Mouse (Mus musculus) lung, postnatal 0 days (tissue): ENCODE data around the gene Hoxb4. TPM values are rescaled to one million over a fixed set of nuclear protein-coding genes. Genes with fewer than 3 reads are reported as not detected.

Source experiments
- ATAC-seq: fragments of 200-750 bp; cut with Nextera tagmentation; 2 replicates; pipeline ENCODE4 v1.8.0; 2017; ENCODE audit warnings: moderate library complexity
- DNase-seq: peaks from one replicate; pipeline ENCODE4 v3.0.0-alpha.2; 2016; ENCODE audit warnings: low spot score
- H3K27ac ChIP-seq: fragments of 300-500 bp; sonication (generic); 2 replicates; pipeline ENCODE4 v1.5.1; 2014; ENCODE audit warnings: antibody characterized with exemption, mild to moderate bottlenecking, low read length, mixed read lengths
- H3K27me3 ChIP-seq: fragments of 300-500 bp; sonication (generic); replicated peaks from 2 replicates; pipeline ENCODE4 v1.6.1; 2014; ENCODE audit warnings: low read length, mixed read lengths; ENCODE audit not compliant: insufficient read depth
- H3K36me3 ChIP-seq: fragments of 300-500 bp; sonication (generic); 2 replicates; pipeline ENCODE4 v1.6.1; 2014; ENCODE audit warnings: low read length, mixed read lengths; ENCODE audit not compliant: insufficient read depth
- H3K4me1 ChIP-seq: fragments of 300-500 bp; sonication (generic); 2 replicates; pipeline ENCODE4 v1.6.1; 2014; ENCODE audit warnings: antibody characterized with exemption, low read depth, low read length, mixed read lengths; ENCODE audit not compliant: insufficient read depth
- H3K4me2 ChIP-seq: fragments of 300-500 bp; sonication (generic); replicated peaks from 2 replicates; pipeline ENCODE4 v1.6.1; 2014; ENCODE audit warnings: low read depth, mild to moderate bottlenecking, low read length, moderate library complexity, mixed read lengths
- H3K4me3 ChIP-seq: fragments of 300-500 bp; sonication (generic); 2 replicates; pipeline ENCODE4 v1.5.1; 2014; ENCODE audit warnings: low read depth, low read length
- H3K9ac ChIP-seq: fragments of 300-500 bp; sonication (generic); replicated peaks from 2 replicates; pipeline ENCODE4 v1.6.1; 2014; ENCODE audit warnings: low read depth, mild to moderate bottlenecking
- H3K9me3 ChIP-seq: fragments of 300-500 bp; sonication (generic); 2 replicates; pipeline ENCODE4 v1.6.1; 2016; ENCODE audit warnings: low read length, mixed read lengths
- CTCF ChIP-seq: IDR thresholded peaks from 2 replicates; pipeline ENCODE4 v1.5.1; 2016; ENCODE audit warnings: antibody characterized with exemption, mild to moderate bottlenecking
- EP300 ChIP-seq: IDR thresholded peaks from 2 replicates; pipeline ENCODE4 v1.6.1; 2016; ENCODE audit warnings: antibody characterized with exemption, mild to moderate bottlenecking, control low read depth
- WGBS: fragments of 180-500 bp; shearing (Covaris S2); extraction: QIAGEN DNeasy Blood & Tissue Kit; methylation state at CpG from one replicate; pipeline ENCODE4 v1.1.7; 2014; 5-methylcytosine and 5-hydroxymethylcytosine counted together
- polyA plus RNA-seq: library from polyadenylated mRNA; unstranded; fragments of >200 nt; fragmentation: Nextera tagmentation; extraction: Ambion mirVana; gene quantifications from 2 replicates; pipeline ENCODE4 v1.2.1, GENCODE M21; 2015

Hoxb4 gene
- polyA plus RNA-seq, 1 experiment from 2014 or later, result 2.6 TPM

DNA sequence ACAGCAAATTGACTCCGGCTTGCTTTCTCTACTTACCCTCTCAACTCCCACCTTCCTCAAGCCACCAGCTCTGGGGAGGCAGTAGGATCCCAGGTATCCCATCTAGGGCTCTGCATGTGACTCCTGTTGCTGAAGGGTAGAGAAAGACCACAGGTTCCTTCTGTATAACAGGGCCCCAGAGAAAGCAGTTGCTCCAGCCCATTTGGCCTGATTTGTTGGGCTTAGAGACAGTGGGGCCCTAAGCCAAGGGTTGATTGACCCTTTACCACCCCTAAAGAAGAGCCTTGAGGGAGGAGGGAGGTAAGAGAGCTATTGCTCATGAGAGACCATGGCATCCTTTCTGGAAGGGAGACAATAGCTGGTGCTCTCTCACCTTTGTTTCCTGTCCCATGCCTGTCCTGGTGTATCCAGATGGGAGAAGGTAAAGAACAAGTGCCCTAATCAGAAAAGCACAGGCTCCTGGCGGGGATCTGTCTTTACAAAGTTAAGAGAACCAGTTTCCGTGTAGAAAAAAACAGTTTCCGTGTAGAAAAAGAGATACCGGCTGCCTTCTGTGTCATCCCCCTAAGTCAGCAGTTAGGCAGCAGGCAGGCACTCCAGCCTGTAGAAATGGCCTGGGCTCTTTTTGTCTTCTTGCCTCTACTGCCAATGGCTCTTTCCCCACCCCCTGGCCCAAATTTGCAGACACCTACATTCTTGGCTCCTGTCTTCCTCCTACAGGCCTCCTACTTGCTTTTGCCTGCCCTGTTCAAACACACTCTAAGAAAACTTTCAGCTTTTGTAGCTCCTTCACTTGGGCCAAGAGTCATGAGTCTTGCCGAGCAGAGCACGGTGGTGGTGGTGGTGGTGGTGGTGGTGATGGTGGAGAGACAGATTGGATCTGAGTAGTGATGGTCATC is 21.1 kb downstream of the Hoxb4 start:
- no peaks in the 10 kb centered on the region for H3K36me3 ChIP-seq
- H3K4me2 ChIP-seq, result 0 out of 2 replicates have a peak overlapping the region, but pooled peaks have one; percentile 5
- H3K4me3 ChIP-seq, result no peak overlapping the region
- DNase-seq (peak; percentile 10), ATAC-seq (no peak)
- 0 out of 2 replicates have a peak overlapping the region, but pooled peaks have one; percentile 17 for H3K9ac ChIP-seq
- peak overlapping the region; percentile 82; the same call in 1 of the 2 replicates for H3K27ac ChIP-seq
- H3K4me1 ChIP-seq, result peaks cover 12% of the 10 kb centered on the region; the same call in 1 of the 2 replicates
- H3K9me3 ChIP-seq, result no peaks in the 10 kb centered on the region
- peaks cover 10% of the 10 kb centered on the region; the same call in 1 of the 2 replicates for H3K27me3 ChIP-seq
- TF ChIP-seq EP300, result no peak
- no peak for TF ChIP-seq CTCF
- whole genome bisulfite sequencing, result 40% methylated on average over 7 of the region's 7 CpGs

DNA sequence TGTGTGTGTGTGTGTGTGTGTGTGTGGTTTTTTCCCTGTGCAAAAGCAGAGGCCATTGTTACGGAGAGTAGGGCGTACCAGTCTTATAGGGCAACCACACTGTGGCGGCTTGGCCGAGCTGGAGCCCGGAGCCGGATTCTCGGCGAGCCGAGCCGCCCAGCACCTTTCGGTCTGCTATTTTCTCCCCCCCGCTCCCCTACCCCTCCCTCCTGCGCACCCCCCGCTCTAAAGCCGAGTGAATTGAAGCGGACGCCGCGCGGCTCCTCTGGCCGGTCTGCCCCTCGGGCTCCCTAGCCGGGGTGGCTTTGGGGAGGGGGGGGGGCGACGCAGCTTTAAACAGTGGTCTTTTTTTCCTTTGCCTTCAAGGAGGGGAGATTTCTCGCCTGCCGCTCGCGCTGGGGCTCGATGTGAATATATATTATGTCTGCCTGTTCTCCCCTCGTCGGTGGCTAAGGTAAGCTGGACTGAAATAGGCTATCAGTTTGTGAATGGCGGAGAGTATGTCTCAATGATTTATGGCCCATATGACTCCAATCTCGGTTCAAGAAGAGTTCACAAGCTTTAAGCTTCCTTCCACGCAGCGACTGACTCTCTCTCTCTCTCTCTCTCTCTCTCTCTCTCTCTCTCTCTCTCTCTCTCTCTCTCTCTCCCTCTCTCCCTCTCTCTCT is 22.8 kb downstream of the Hoxb4 start:
- H3K27ac ChIP-seq, result peak overlapping the region; percentile 82
- TF ChIP-seq CTCF (no peak), EP300 (no peak)
- H3K4me3 ChIP-seq, result peak overlapping the region; percentile 43
- no peaks in the 10 kb centered on the region for H3K9me3 ChIP-seq
- H3K27me3 ChIP-seq, result peaks cover 13% of the 10 kb centered on the region; the same call in 1 of the 2 replicates
- peak; percentile 84 for DNase-seq
- WGBS, result 3% methylated on average over 33 of the region's 36 CpGs
- H3K9ac ChIP-seq, result peak overlapping the region; percentile 59
- H3K36me3 ChIP-seq, result no peaks in the 10 kb centered on the region
- peaks cover 7% of the 10 kb centered on the region; the same call in 1 of the 2 replicates for H3K4me1 ChIP-seq
- H3K4me2 ChIP-seq, result peak overlapping the region; percentile 69
- peak; percentile 48 for ATAC-seq

DNA sequence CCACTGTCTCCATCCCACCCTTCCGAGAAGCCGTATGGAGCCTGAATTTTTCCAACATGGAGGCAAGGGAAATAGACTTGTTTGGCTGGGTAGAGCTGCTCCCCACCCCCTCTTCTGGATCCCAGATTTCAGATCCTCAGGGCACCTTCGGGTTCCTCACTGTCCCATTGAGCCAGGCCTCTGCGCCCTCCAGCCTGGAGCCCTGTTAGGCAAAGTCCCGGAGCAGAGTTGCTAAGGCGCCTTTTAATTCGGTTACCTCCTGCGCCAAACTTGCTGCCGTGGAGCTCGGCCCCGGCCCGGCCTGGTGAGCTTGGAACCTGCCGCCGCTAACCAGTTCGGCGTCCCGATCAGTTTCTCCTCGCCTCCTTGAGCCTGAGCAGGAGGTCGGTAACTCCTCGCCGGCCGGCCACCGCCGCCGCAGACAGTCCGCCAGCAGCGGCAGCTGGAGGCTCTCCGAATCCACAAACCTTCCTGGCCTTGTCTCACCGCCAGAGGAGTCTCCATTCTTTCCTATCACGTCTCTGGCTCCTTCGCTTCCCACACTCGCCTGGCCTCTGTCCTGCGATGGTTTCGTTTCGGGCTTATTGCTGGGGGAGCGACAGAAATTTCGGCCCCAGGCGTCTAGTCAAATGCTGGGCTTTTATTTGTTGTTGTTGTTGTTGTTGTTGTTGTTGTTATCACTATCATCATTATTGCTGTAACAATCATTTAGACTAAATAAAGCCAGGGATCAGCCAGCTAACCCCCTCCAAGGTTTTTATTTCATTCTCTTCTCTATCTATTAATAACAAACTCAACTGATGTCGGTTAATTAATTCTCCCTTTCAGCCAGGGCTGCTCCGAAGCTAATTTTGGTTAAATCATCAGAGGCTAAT is 23.9 kb downstream of the Hoxb4 start:
- TF ChIP-seq CTCF (peak; percentile 34), EP300 (no peak)
- ATAC-seq (peak; percentile 31), DNase-seq (peak; percentile 76)
- H3K4me2 ChIP-seq, result peak overlapping the region; percentile 69
- WGBS, result 4% methylated on average over 40 of the region's 40 CpGs
- H3K9ac ChIP-seq, result peak overlapping the region; percentile 80
- H3K4me1 ChIP-seq, result peaks cover 8% of the 10 kb centered on the region; the same call in 1 of the 2 replicates
- no peaks in the 10 kb centered on the region for H3K36me3 ChIP-seq
- H3K4me3 ChIP-seq, result peak overlapping the region; percentile 43
- peak overlapping the region; percentile 81 for H3K27ac ChIP-seq
- H3K27me3 ChIP-seq, result peaks cover 18% of the 10 kb centered on the region; the same call in 1 of the 2 replicates
- no peaks in the 10 kb centered on the region for H3K9me3 ChIP-seq

DNA sequence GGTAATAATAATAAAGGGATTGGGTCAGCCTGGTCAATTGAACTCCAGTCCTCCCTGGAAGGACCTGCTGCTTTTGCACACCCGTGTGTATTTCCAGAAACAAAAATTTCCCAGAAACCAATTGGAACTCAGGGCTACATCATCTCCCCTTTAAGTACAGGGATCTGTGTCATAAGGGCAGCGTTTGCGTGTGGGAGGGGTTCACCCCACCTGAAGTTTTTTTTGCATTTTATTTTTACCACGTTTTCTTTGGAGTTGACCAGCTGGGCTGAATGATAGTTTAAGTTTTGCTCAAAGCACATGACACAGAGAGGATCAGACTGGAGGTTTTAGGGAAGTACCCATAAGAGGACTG is 24.5 kb downstream of the Hoxb4 start:
- peak overlapping the region; percentile 80 for H3K9ac ChIP-seq
- no peaks in the 10 kb centered on the region for H3K36me3 ChIP-seq
- H3K9me3 ChIP-seq, result no peaks in the 10 kb centered on the region
- WGBS, result 22% methylated on average over 4 of the region's 4 CpGs
- peak overlapping the region; percentile 81 for H3K27ac ChIP-seq
- peak overlapping the region; percentile 69 for H3K4me2 ChIP-seq
- H3K27me3 ChIP-seq, result peaks cover 18% of the 10 kb centered on the region; the same call in 1 of the 2 replicates
- H3K4me3 ChIP-seq, result peak overlapping the region; percentile 43
- TF ChIP-seq CTCF, result no peak
- no peak for TF ChIP-seq EP300
- peaks cover 8% of the 10 kb centered on the region; the same call in 1 of the 2 replicates for H3K4me1 ChIP-seq
- ATAC-seq, result no peak
- DNase-seq, result peak; percentile 25

DNA sequence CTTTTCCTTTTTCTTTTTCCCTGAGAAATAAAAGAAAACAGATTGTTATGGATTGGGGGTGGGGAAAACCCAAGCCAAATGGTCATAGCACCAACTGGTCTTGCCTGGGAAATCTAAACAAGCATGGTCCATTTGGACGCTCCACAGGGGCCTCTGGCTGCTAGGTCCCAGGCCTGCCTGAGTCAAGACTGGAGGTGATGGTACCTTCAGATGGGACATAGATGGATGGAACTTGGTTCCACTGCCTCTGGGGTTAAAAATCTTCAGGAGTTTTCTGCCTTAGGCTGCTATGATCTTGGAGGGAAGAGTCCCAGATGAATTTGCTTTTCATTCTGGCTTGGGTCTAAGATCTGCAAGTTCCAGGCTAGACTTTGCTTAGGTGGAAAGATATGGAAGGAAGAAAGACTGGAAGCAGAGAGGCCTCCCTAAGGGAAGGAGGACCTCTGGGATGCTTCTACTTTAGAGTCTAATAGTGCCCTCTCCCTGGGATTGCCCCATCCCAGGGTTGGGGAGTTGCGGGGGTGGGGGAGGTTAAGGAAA is 25.2 kb downstream of the Hoxb4 start:
- H3K9ac ChIP-seq, result no peak overlapping the region

More for the DNA sequence above, 25.2 kb downstream of the Hoxb4 start:
- 56% methylated on average over 2 of the region's 2 CpGs for WGBS
- DNase-seq (peak; percentile 12), ATAC-seq (no peak)
- Histone ChIP-seq H3K9me3 (no peaks in the 10 kb centered on the region), H3K4me2 (no peak overlapping the region), H3K27ac (peak overlapping the region; percentile 84), H3K27me3 (peaks cover 18% of the 10 kb centered on the region; the same call in 1 of the 2 replicates), H3K36me3 (no peaks in the 10 kb centered on the region), H3K4me3 (no peak overlapping the region), H3K4me1 (peaks cover 3% of the 10 kb centered on the region; the same call in 1 of the 2 replicates)
- TF ChIP-seq CTCF (no peak), EP300 (no peak)
